Mouse (Mus musculus) lung, embryonic 14.5 days (tissue): Measurements from ENCODE around the gene Frmd6. TPM values are rescaled to one million over a fixed set of nuclear protein-coding genes. Genes with fewer than 3 reads are reported as not detected.
A peak's percentile ranks its signal among the peaks of the same experiment; 100 is the strongest.

Source experiments
- ATAC-seq: fragments of 200-750 bp; cut with Nextera tagmentation; 2 replicates; pipeline ENCODE4 v1.8.0; 2017; ENCODE audit warnings: mild to moderate bottlenecking, moderate TSS enrichment, moderate library complexity; ENCODE audit not compliant: insufficient read depth
- DNase-seq: peaks from one replicate; pipeline ENCODE4 v3.0.0-alpha.2; 2015
- H3K27ac ChIP-seq: fragments of 300-500 bp; sonication (generic); 2 replicates; pipeline ENCODE4 v1.5.1; 2014; ENCODE audit warnings: low read depth, mild to moderate bottlenecking, moderate library complexity
- H3K27me3 ChIP-seq: fragments of 300-500 bp; sonication (generic); 2 replicates; pipeline ENCODE4 v1.6.1; 2014; ENCODE audit warnings: low read length, control low read depth; ENCODE audit not compliant: insufficient read depth
- H3K36me3 ChIP-seq: fragments of 300-500 bp; sonication (generic); 2 replicates; pipeline ENCODE4 v1.6.1; 2014; ENCODE audit warnings: control low read depth; ENCODE audit not compliant: insufficient read depth
- H3K4me1 ChIP-seq: fragments of 300-500 bp; sonication (generic); 2 replicates; pipeline ENCODE4 v1.6.1; 2014; ENCODE audit warnings: antibody characterized with exemption, control low read depth; ENCODE audit not compliant: insufficient read depth
- H3K4me2 ChIP-seq: fragments of 300-500 bp; sonication (generic); 2 replicates; pipeline ENCODE4 v1.6.1; 2014; ENCODE audit warnings: mild to moderate bottlenecking
- H3K4me3 ChIP-seq: fragments of 300-500 bp; sonication (generic); 2 replicates; pipeline ENCODE4 v1.5.1; 2014; ENCODE audit warnings: low read depth, low read length
- H3K9ac ChIP-seq: fragments of 300-500 bp; sonication (generic); 2 replicates; pipeline ENCODE4 v1.6.1; 2014
- H3K9me3 ChIP-seq: fragments of 300-500 bp; sonication (generic); 2 replicates; pipeline ENCODE4 v1.6.1; 2016; ENCODE audit warnings: low read depth, low read length, control low read depth
- CTCF ChIP-seq: IDR thresholded peaks from 2 replicates; pipeline ENCODE4 v1.5.1; 2016; ENCODE audit warnings: antibody characterized with exemption, low read depth
- WGBS: fragments of 180-500 bp; shearing (Covaris S2); extraction: QIAGEN DNeasy Blood & Tissue Kit; methylation state at CpG from one replicate; pipeline ENCODE4 v1.1.7; 2014; 5-methylcytosine and 5-hydroxymethylcytosine counted together
- polyA plus RNA-seq: library from polyadenylated mRNA; unstranded; fragments of >200 nt; fragmentation: Nextera tagmentation; extraction: Ambion mirVana; gene quantifications from 2 replicates; pipeline ENCODE4 v1.2.1, GENCODE M21; 2014

Frmd6 gene
- polyA plus RNA-seq, 1 experiment from 2014 or later = 42.8 TPM

DNA sequence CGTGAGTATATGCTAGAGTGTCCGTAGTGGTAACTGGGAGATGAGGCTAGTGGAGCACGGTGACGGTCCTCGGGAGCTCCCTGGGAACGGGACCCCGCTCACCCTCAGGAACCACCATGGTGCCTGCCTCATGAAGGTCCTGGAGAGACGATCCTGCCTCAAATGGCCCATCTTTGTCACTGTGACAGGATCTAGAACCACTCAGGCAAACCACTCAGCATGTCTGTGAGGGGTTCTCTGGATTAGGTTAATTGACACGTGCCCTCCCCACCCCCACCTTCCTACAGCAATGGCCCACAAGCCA lies 43.6 kb downstream of the Frmd6 start:
- Histone ChIP-seq H3K9ac (no peak overlapping the region), H3K4me1 (peaks cover 14% of the 10 kb centered on the region), H3K4me3 (no peak overlapping the region), H3K36me3 (peaks cover 23% of the 10 kb centered on the region; the same call in 1 of the 2 replicates), H3K27ac (peak overlapping the region; percentile 81), H3K9me3 (no peaks in the 10 kb centered on the region), H3K4me2 (no peak overlapping the region), H3K27me3 (no peaks in the 10 kb centered on the region)
- DNase-seq (no peak), ATAC-seq (peak; percentile 3; the same call in 1 of the 2 replicates)
- WGBS = 74% methylated on average over 9 of the region's 9 CpGs
- TF ChIP-seq CTCF = no peak

DNA sequence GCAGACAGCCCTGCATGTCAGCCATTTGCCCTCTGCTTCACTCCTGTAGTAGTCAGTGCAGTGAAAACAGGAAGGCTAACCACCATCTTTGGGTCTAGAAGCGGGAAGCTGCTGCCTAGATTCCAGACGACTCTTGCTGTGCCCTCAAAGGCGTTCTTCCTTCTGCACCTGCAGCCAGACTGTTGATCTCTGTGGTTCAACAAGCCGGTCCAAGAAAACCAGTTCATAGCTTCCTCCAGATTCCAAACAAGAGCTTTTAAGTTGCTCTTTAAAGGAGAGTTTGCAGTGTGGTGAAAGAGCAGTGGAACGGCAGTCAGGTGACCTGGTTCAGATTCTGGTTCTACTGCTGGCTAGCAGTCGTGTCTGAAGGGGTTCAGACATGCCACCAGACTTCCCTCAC lies 48.2 kb downstream of the Frmd6 start:
- no peaks in the 10 kb centered on the region for H3K27me3 ChIP-seq
- H3K9me3 ChIP-seq = no peaks in the 10 kb centered on the region
- 0 out of 2 replicates have a peak, but pooled peaks cover 4% of the 10 kb centered on the region for H3K4me1 ChIP-seq
- no peak for ATAC-seq
- peak overlapping the region; percentile 75 for H3K27ac ChIP-seq
- WGBS = 54% methylated on average over 6 of the region's 6 CpGs
- no peak overlapping the region for H3K4me3 ChIP-seq
- no peak overlapping the region for H3K4me2 ChIP-seq
- no peak for DNase-seq
- no peak for TF ChIP-seq CTCF
- peaks cover 19% of the 10 kb centered on the region for H3K36me3 ChIP-seq
- H3K9ac ChIP-seq = no peak overlapping the region

DNA sequence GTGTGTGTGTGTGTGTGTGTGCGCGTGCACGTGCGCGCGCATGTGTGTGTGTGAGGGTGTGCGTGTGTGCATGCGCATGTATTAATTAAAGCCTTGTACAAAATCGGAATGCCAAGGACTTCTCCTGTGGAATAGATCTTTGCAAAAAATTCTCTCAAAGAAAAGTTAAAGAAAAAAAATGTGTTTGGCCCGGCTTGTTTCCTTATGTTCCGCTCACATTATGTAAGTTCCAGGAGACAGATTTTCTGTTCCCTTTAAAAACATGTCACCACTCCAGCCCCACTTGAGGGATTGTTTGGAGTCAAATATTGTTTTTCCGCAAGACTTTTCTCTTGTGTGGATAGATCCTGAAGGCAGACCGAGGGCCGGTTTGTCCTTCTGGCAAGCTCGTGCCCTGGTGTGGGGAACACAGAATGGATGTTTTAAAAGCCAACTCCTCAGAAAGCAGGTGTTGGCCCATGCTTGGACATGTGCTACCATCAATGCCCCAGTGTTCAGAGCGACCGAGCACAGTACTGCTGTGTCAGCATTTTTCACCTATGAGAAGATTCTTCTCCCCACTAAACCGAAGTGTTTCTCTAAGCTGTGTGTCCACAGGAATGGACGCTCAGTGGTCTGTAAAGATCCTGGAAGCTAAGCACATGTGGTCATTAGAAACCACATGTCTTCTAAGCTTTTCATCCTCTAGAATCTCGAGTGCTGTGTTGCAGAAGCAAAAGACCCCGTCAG lies 51.1 kb downstream of the Frmd6 start:
- ATAC-seq = no peak
- Histone ChIP-seq H3K4me3 (no peak overlapping the region), H3K4me2 (no peak overlapping the region), H3K9me3 (no peaks in the 10 kb centered on the region), H3K27ac (no peak overlapping the region), H3K9ac (no peak overlapping the region), H3K27me3 (no peaks in the 10 kb centered on the region), H3K36me3 (peaks cover 40% of the 10 kb centered on the region), H3K4me1 (0 out of 2 replicates have a peak, but pooled peaks cover under 1% of the 10 kb centered on the region)
- no peak for DNase-seq
- 77% methylated on average over 21 of the region's 21 CpGs for WGBS
- no peak for TF ChIP-seq CTCF

DNA sequence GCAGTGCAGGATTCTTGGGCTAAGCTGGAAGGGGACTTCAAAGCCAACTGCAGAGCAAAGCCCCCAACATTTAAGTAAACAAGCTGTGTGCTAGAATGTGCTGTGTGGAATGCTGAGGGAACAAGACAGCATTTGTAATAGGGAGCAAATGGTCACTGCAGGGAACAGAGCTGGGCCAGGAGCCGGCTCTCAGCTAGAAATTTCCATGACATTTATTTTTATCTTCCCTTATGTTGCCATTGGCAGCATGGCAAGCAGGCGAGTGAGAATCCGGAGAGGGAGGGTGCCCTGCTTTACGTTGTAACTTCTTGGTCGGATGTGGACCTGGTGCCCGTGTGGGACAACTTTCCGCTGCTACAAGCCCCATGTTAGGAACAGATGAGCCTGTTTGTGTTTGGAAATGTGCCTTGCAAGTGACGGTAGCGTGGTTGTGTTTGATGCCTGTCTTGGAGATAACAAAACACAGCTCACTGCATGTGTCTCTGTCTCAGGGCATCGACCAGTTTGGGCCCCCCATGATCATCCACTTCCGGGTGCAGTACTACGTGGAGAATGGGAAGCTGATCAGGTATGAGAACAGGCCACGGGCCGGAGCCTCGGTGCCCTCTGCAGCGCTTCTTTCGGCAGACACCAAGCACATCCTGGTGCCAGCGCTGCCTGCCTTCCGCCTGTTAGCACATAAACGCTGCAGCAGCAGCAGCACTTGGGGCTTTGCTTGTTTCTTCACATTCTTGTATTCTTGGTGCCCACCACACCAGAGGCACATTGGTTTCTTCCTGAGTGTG lies 52.8 kb downstream of the Frmd6 start:
- Histone ChIP-seq H3K9ac (no peak overlapping the region), H3K36me3 (peaks cover 54% of the 10 kb centered on the region), H3K4me3 (no peak overlapping the region), H3K27me3 (no peaks in the 10 kb centered on the region), H3K27ac (peak overlapping the region; percentile 52; the same call in 1 of the 2 replicates), H3K4me1 (no peaks in the 10 kb centered on the region), H3K9me3 (no peaks in the 10 kb centered on the region), H3K4me2 (no peak overlapping the region)
- ATAC-seq (peak; percentile 54; the same call in 1 of the 2 replicates), DNase-seq (peak; percentile 49)
- WGBS = 78% methylated on average over 20 of the region's 20 CpGs
- TF ChIP-seq CTCF = no peak

DNA sequence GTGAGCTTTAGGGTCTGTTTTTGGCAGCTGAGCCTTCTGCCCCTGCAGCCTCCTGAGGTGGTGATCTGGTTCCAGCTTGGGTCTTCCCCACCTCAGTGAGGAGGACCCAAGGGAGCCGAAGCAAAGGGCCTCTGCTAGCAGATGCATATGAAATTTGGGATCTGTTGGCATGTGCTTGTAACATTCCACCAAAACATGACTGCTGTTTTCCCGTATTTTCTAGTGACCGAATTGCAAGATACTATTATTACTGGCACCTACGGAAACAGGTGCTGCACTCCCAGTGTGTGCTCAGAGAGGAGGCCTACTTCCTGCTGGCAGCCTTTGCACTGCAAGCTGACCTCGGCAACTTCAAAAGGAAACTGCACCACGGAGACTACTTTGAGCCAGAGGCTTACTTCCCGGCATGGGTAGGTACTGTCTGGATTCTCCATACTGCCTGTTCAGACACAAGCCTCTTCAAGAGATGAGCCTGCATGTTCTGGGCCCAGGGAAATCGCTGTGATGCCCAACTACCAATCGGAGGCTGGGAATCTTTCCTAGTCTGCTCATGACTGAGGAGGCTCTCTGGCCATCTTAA lies 55.2 kb downstream of the Frmd6 start:
- peaks cover 67% of the 10 kb centered on the region for H3K36me3 ChIP-seq
- H3K9ac ChIP-seq = no peak overlapping the region
- no peaks in the 10 kb centered on the region for H3K9me3 ChIP-seq
- no peak overlapping the region for H3K4me3 ChIP-seq
- no peaks in the 10 kb centered on the region for H3K27me3 ChIP-seq
- ATAC-seq (no peak), DNase-seq (no peak)
- WGBS = 61% methylated on average over 9 of the region's 9 CpGs
- H3K4me2 ChIP-seq = no peak overlapping the region
- TF ChIP-seq CTCF = no peak
- H3K4me1 ChIP-seq = no peaks in the 10 kb centered on the region
- no peak overlapping the region for H3K27ac ChIP-seq

DNA sequence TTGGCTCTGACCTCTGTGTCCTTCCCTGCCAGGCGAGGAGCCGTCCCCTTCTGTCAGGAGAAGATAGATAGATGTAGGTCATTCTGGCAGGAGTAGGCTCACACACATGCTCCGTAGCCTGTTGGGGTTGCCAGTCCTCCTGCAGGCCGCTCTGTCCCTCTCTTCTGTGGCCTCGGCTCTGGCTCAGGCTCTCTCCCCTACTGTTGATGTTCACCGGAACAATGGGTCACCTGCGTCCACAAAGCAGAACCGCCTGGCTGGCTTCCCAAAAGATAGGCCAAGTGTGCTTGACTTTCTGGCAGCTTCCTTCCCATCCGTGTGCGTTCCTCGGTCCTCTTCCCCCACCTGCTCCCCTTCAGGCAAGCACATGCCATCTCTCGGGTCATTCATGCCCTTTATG lies 56.0 kb downstream of the Frmd6 start:
- Histone ChIP-seq H3K36me3 (peaks cover 72% of the 10 kb centered on the region), H3K4me1 (no peaks in the 10 kb centered on the region), H3K27ac (no peak overlapping the region), H3K4me3 (no peak overlapping the region), H3K27me3 (no peaks in the 10 kb centered on the region), H3K9me3 (no peaks in the 10 kb centered on the region), H3K9ac (no peak overlapping the region), H3K4me2 (no peak overlapping the region)
- DNase-seq (peak; percentile 24), ATAC-seq (no peak)
- no peak for TF ChIP-seq CTCF
- WGBS = 47% methylated on average over 12 of the region's 12 CpGs

DNA sequence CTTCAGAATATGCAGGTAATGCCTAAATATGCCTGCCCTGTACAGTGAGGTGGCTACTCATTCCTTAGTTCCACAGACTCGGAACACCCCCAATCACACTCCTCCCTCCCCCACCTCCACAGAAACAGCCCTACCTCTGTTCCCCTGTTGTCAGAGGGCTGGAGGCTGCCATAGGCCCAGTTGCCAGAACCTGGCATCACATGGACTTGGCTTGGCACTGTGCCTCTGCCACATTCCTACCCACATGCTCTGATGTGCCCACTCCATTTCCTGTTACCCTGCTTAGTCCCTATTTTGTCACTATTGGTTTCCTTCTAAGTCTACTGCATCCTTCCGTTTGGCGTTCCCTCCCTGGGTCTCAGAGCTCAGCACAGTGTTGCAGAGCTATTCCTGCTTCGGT lies 56.5 kb downstream of the Frmd6 start:
- no peak for TF ChIP-seq CTCF
- no peak overlapping the region for H3K4me3 ChIP-seq
- H3K36me3 ChIP-seq = peaks cover 72% of the 10 kb centered on the region
- H3K4me1 ChIP-seq = no peaks in the 10 kb centered on the region
- no peak overlapping the region for H3K27ac ChIP-seq
- no peaks in the 10 kb centered on the region for H3K9me3 ChIP-seq
- 90% methylated on average over 4 of the region's 4 CpGs for WGBS
- ATAC-seq = no peak
- no peak overlapping the region for H3K9ac ChIP-seq
- H3K27me3 ChIP-seq = no peaks in the 10 kb centered on the region
- no peak for DNase-seq
- H3K4me2 ChIP-seq = no peak overlapping the region
